In the genomic region with DNA sequence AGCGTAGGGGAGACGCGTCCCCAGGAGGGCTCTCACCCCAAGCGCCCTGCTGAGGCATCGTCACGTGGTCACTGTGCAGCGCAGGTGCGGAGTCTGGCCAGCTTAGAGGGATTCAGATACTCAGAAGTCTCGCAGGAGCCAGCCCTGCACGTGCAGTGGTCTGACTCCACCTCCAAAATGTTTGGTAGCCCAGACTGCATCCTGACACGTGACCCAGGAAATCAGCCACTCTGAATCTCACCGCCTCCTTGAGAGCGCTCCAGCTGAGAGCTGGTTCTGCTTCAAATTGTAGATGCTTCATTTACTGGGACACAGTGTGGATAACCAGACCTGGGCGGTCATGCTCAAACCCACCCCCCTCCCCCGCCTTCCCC, we compare ENCODE assay signal across 8 mouse cellular contexts.
A peak's percentile ranks its signal among the peaks of the same experiment; 100 is the strongest.
DNase-seq lines count a peak whose midpoint lies in the region; ATAC-seq lines count a peak whose summit lies in the region.

No protein-coding gene starts in this region.

- H3K27me3 ChIP-seq in embryonic facial prominence, embryonic 15.5 days, result 0 out of 2 replicates have a peak, but pooled peaks cover 3% of the 10 kb centered on the region
- H3K27me3 ChIP-seq in heart, embryonic 10.5 days (ENCODE audit: insufficient read depth, poor library complexity, severe bottlenecking), result 0 out of 2 replicates have a peak, but pooled peaks cover 9% of the 10 kb centered on the region
- H3K27me3 ChIP-seq in kidney, embryonic 14.5 days (ENCODE audit: control insufficient read depth, insufficient read depth, low read length), result no peaks in the 10 kb centered on the region
- H3K27me3 ChIP-seq in limb, embryonic 11.5 days (ENCODE audit: control insufficient read depth, insufficient read depth, low read length), result no peaks in the 10 kb centered on the region
- H3K27me3 ChIP-seq in midbrain, embryonic 12.5 days, result no peaks in the 10 kb centered on the region
- H3K27me3 ChIP-seq in stomach, embryonic 14.5 days (ENCODE audit: control insufficient read depth, insufficient read depth, low read length), result no peaks in the 10 kb centered on the region

- peak overlapping the region; percentile 25 for H3K4me3 ChIP-seq in embryonic facial prominence, embryonic 15.5 days (replicated peaks)
- peak overlapping the region; percentile 53 for H3K4me3 ChIP-seq in heart, embryonic 10.5 days
- peak overlapping the region; percentile 18; the same call in 1 of the 2 replicates for H3K4me3 ChIP-seq in kidney, embryonic 14.5 days (ENCODE audit: low read length)
- H3K4me3 ChIP-seq in limb, embryonic 11.5 days (ENCODE audit: low read depth, low read length), result peak overlapping the region; percentile 8; the same call in 1 of the 2 replicates
- peak overlapping the region; percentile 34 for H3K4me3 ChIP-seq in midbrain, embryonic 12.5 days
- peak overlapping the region; percentile 20 for H3K4me3 ChIP-seq in stomach, embryonic 14.5 days (ENCODE audit: low read depth, low read length)

- WGBS in embryonic facial prominence, embryonic 15.5 days, result 1% methylated on average over 15 of the region's 15 CpGs
- 3% methylated on average over 15 of the region's 15 CpGs for WGBS in heart, embryonic 10.5 days
- 1% methylated on average over 15 of the region's 15 CpGs for WGBS in kidney, embryonic 14.5 days
- 1% methylated on average over 15 of the region's 15 CpGs for WGBS in limb, embryonic 11.5 days
- WGBS in midbrain, embryonic 12.5 days, result 2% methylated on average over 15 of the region's 15 CpGs
- WGBS in stomach, embryonic 14.5 days, result 2% methylated on average over 15 of the region's 15 CpGs

- ATAC-seq in embryonic facial prominence, embryonic 15.5 days (ENCODE audit: insufficient number of reproducible peaks, low FRiP score, low TSS enrichment, low read depth), result peak; percentile 91
- ATAC-seq in kidney, embryonic 14.5 days (ENCODE audit: low FRiP score, low TSS enrichment), result peak; percentile 90
- peak; percentile 92 for ATAC-seq in limb, embryonic 11.5 days (ENCODE audit: insufficient number of reproducible peaks, low FRiP score, low TSS enrichment, low read depth)
- peak; percentile 96 for ATAC-seq in midbrain, embryonic 12.5 days (ENCODE audit: low FRiP score, low read depth)
- ATAC-seq in stomach, embryonic 14.5 days (ENCODE audit: insufficient number of reproducible peaks, insufficient read depth, low FRiP score, low read depth), result peak; percentile 90; the same call in 1 of the 2 replicates

- DNase-seq in brain, embryonic 18.5 days (ENCODE audit: low read depth, low spot score), result peak; percentile 76
- peak; percentile 79 for DNase-seq in heart, embryonic 10.5 days (ENCODE audit: low spot score)
- peak; percentile 80 for DNase-seq in limb, embryonic 11.5 days (ENCODE audit: low spot score)
- DNase-seq in spleen, adult 18-20 months, result no peak

- H3K9ac ChIP-seq in embryonic facial prominence, embryonic 15.5 days, result no peak overlapping the region
- no peak overlapping the region for H3K9ac ChIP-seq in kidney, embryonic 14.5 days (ENCODE audit: low read depth, low read length)
- H3K9ac ChIP-seq in limb, embryonic 11.5 days (ENCODE audit: low read length), result peak overlapping the region; percentile 39; the same call in 1 of the 2 replicates
- 0 out of 2 replicates have a peak overlapping the region, but pooled peaks have one; percentile 7 for H3K9ac ChIP-seq in midbrain, embryonic 12.5 days (replicated peaks)
- 0 out of 2 replicates have a peak overlapping the region, but pooled peaks have one; percentile 25 for H3K9ac ChIP-seq in stomach, embryonic 14.5 days (replicated peaks; ENCODE audit: low read depth, low read length)

- peaks cover 19% of the 10 kb centered on the region for H3K4me1 ChIP-seq in embryonic facial prominence, embryonic 15.5 days
- peaks cover 12% of the 10 kb centered on the region for H3K4me1 ChIP-seq in heart, embryonic 10.5 days
- peaks cover 10% of the 10 kb centered on the region; the same call in 1 of the 2 replicates for H3K4me1 ChIP-seq in kidney, embryonic 14.5 days (ENCODE audit: control insufficient read depth, insufficient read depth, low read length)
- peaks cover 4% of the 10 kb centered on the region; the same call in 1 of the 2 replicates for H3K4me1 ChIP-seq in limb, embryonic 11.5 days (ENCODE audit: control insufficient read depth, insufficient read depth, low read length)
- peaks cover 26% of the 10 kb centered on the region for H3K4me1 ChIP-seq in midbrain, embryonic 12.5 days
- H3K4me1 ChIP-seq in stomach, embryonic 14.5 days (ENCODE audit: control insufficient read depth, insufficient read depth, low read length), result peaks cover 9% of the 10 kb centered on the region

- H3K27ac ChIP-seq in embryonic facial prominence, embryonic 15.5 days (replicated peaks), result no peak overlapping the region
- H3K27ac ChIP-seq in heart, embryonic 10.5 days, result no peak overlapping the region
- H3K27ac ChIP-seq in kidney, embryonic 14.5 days (ENCODE audit: low read depth, low read length), result no peak overlapping the region
- no peak overlapping the region for H3K27ac ChIP-seq in limb, embryonic 11.5 days (replicated peaks; ENCODE audit: low read depth, low read length)
- H3K27ac ChIP-seq in midbrain, embryonic 12.5 days (replicated peaks), result peak overlapping the region; percentile 80
- no peak overlapping the region for H3K27ac ChIP-seq in stomach, embryonic 14.5 days (ENCODE audit: low read length)

- peak overlapping the region; percentile 50 for H3K4me2 ChIP-seq in embryonic facial prominence, embryonic 15.5 days (replicated peaks)
- peak overlapping the region; percentile 52 for H3K4me2 ChIP-seq in kidney, embryonic 14.5 days (replicated peaks; ENCODE audit: low read depth, low read length)
- H3K4me2 ChIP-seq in limb, embryonic 11.5 days (ENCODE audit: low read depth, severe bottlenecking), result peak overlapping the region; percentile 45
- H3K4me2 ChIP-seq in midbrain, embryonic 12.5 days (replicated peaks), result peak overlapping the region; percentile 65
- peak overlapping the region; percentile 59 for H3K4me2 ChIP-seq in stomach, embryonic 14.5 days (replicated peaks; ENCODE audit: low read depth, low read length)

- H3K9me3 ChIP-seq in embryonic facial prominence, embryonic 15.5 days (replicated peaks), result no peaks in the 10 kb centered on the region
- H3K9me3 ChIP-seq in heart, embryonic 10.5 days, result no peaks in the 10 kb centered on the region
- no peaks in the 10 kb centered on the region for H3K9me3 ChIP-seq in kidney, embryonic 14.5 days (ENCODE audit: control insufficient read depth, low read length)
- no peaks in the 10 kb centered on the region for H3K9me3 ChIP-seq in limb, embryonic 11.5 days (ENCODE audit: control insufficient read depth, low read length)
- H3K9me3 ChIP-seq in midbrain, embryonic 12.5 days, result no peaks in the 10 kb centered on the region
- H3K9me3 ChIP-seq in stomach, embryonic 14.5 days (ENCODE audit: control insufficient read depth, low read depth, low read length), result no peaks in the 10 kb centered on the region

- no peaks in the 10 kb centered on the region for H3K36me3 ChIP-seq in embryonic facial prominence, embryonic 15.5 days
- H3K36me3 ChIP-seq in heart, embryonic 10.5 days, result no peaks in the 10 kb centered on the region
- H3K36me3 ChIP-seq in kidney, embryonic 14.5 days (ENCODE audit: control insufficient read depth, insufficient read depth, low read length), result no peaks in the 10 kb centered on the region
- H3K36me3 ChIP-seq in limb, embryonic 11.5 days (ENCODE audit: control insufficient read depth, insufficient read depth, low read length), result no peaks in the 10 kb centered on the region
- H3K36me3 ChIP-seq in midbrain, embryonic 12.5 days, result no peaks in the 10 kb centered on the region
- H3K36me3 ChIP-seq in stomach, embryonic 14.5 days (ENCODE audit: control insufficient read depth, insufficient read depth, low read length), result no peaks in the 10 kb centered on the region

Comparison
In these comparisons a context has a peak if more than half of its experiments do, and no peak if none do; other contexts are left out.
1. DNase-seq: peak in brain, embryonic 18.5 days (single experiment), heart, embryonic 10.5 days (single experiment) and limb, embryonic 11.5 days (single experiment); none in spleen, adult 18-20 months (0 of 2).
2. H3K9ac ChIP-seq: peak in limb, embryonic 11.5 days (single experiment), midbrain, embryonic 12.5 days (single experiment) and stomach, embryonic 14.5 days (single experiment); none in embryonic facial prominence, embryonic 15.5 days (single experiment) and kidney, embryonic 14.5 days (single experiment).
3. Peak in every context shown above with its lines, with median percentiles within 50 percentile points of each other: ATAC-seq, H3K4me2 ChIP-seq and H3K4me3 ChIP-seq.